Mouse (Mus musculus): Measurements from ENCODE around the gene Ddx6. TPM values are rescaled to one million over a fixed set of nuclear protein-coding genes. Genes with fewer than 3 reads are reported as not detected.
"Not testable (repeated sequence)": the region's sequence is repeated elsewhere in the genome, so short reads cannot be mapped to it uniquely, and the experiment has no call there.

Ddx6 gene
- polyA plus RNA-seq, 1 experiment from 2014 or later, result 32.7 TPM

DNA sequence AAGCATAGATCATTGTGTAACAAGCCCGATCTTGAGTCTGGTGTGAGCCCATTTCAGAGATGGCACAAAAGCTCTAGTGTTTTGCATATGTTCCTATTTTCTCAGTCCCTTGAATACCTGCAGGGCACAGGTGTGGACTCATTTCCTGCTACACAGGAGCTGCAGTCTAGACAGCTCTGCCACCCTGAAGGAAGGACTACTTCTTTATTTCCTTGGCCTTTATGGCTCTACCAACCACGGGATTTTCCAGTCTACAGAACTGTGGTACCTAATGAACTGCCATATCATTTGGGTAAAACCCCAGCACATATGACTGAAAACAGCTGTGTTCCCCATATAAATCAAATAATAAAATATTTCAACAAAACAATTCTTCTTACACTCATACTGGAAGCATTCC, 29.6 kb upstream of the Ddx6 start:
- ATAC-seq (ENCODE audit: low FRiP score) (no peak), DNase-seq (ENCODE audit: low spot score) (no peak)
- WGBS, result 94% methylated on average over 2 of the region's 2 CpGs
- Histone ChIP-seq H3K4me1 (replicated peaks; ENCODE audit: control insufficient read depth, insufficient read depth, low read length) (no peaks in the 10 kb centered on the region), H3K4me3 (ENCODE audit: low read depth, low read length) (no peak overlapping the region), H3K4me2 (replicated peaks; ENCODE audit: low read depth, low read length) (no peak overlapping the region), H3K27me3 (ENCODE audit: control insufficient read depth, insufficient read depth, low read length) (no peaks in the 10 kb centered on the region), H3K36me3 (ENCODE audit: control insufficient read depth, insufficient read depth, low read length) (no peaks in the 10 kb centered on the region), H3K27ac (ENCODE audit: low read depth, low read length) (no peak overlapping the region), H3K9me3 (ENCODE audit: control insufficient read depth, low read length) (no peaks in the 10 kb centered on the region), H3K9ac (ENCODE audit: low read depth, low read length) (no peak overlapping the region)

GRCm38 (mm10) chr9:44576046-44576445, 28.6 kb upstream of the Ddx6 start:
- not testable (repeated sequence) for H3K4me3 ChIP-seq (ENCODE audit: low read depth, low read length); H3K9me3 ChIP-seq (ENCODE audit: control insufficient read depth, low read length); H3K4me1 ChIP-seq (replicated peaks; ENCODE audit: control insufficient read depth, insufficient read depth, low read length); H3K36me3 ChIP-seq (ENCODE audit: control insufficient read depth, insufficient read depth, low read length); H3K27me3 ChIP-seq (ENCODE audit: control insufficient read depth, insufficient read depth, low read length); ATAC-seq (ENCODE audit: low FRiP score); H3K27ac ChIP-seq (ENCODE audit: low read depth, low read length); H3K4me2 ChIP-seq (replicated peaks; ENCODE audit: low read depth, low read length); H3K9ac ChIP-seq (ENCODE audit: low read depth, low read length); DNase-seq (ENCODE audit: low spot score)
- WGBS, result 92% methylated on average over 7 of the region's 7 CpGs

DNA sequence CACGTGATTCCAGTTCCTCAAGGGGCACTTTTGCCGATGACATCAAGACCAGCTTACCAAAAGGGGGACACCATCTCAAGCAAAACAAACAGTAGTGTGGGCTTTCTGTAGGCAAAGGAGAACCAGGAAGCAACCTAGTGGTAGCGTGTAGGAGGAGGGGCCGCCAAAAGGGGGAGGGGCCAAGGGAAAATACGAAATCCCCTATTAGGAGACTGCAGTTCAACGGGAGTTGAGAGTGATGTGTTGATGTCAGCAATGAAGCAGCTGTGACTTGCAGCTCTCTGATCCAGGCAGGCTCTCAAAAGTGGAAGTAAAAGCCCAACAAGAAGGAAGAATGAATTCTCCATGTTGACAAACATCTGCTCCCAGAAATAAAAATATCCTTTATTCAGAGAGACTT, 25.3 kb upstream of the Ddx6 start:
- Histone ChIP-seq H3K27me3 (ENCODE audit: control insufficient read depth, insufficient read depth, low read length) (no peaks in the 10 kb centered on the region), H3K9ac (ENCODE audit: low read depth, low read length) (no peak overlapping the region), H3K4me3 (ENCODE audit: low read depth, low read length) (no peak overlapping the region), H3K36me3 (ENCODE audit: control insufficient read depth, insufficient read depth, low read length) (no peaks in the 10 kb centered on the region), H3K27ac (ENCODE audit: low read depth, low read length) (no peak overlapping the region), H3K4me2 (replicated peaks; ENCODE audit: low read depth, low read length) (no peak overlapping the region), H3K9me3 (ENCODE audit: control insufficient read depth, low read length) (no peaks in the 10 kb centered on the region; the same call in 1 of the 2 replicates), H3K4me1 (replicated peaks; ENCODE audit: control insufficient read depth, insufficient read depth, low read length) (no peaks in the 10 kb centered on the region)
- 47% methylated on average over 6 of the region's 6 CpGs for WGBS
- no peak for ATAC-seq (ENCODE audit: low FRiP score)
- DNase-seq (ENCODE audit: low spot score), result no peak

DNA sequence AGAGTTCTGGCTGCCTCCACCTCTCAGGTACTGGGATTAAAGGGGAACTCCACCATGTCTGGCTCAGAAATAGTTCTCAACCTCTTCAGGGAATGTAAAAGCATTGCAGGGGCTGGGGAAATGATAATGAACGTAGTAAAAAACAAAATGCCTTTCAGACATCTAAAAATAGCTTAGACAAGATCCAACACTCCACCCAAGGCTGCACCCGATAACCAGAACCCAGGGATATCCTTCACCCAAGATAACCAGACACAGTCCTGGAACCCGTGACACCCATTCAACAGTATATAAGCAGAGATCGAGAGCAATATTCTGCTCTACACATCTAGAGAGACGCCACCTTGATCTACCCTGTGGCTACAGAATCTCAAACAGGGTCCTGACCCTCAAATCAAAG, 24.6 kb upstream of the Ddx6 start:
- H3K9ac ChIP-seq (ENCODE audit: low read depth, low read length), result no peak overlapping the region
- no peak overlapping the region for H3K4me2 ChIP-seq (replicated peaks; ENCODE audit: low read depth, low read length)
- no peaks in the 10 kb centered on the region; the same call in 1 of the 2 replicates for H3K9me3 ChIP-seq (ENCODE audit: control insufficient read depth, low read length)
- no peaks in the 10 kb centered on the region for H3K27me3 ChIP-seq (ENCODE audit: control insufficient read depth, insufficient read depth, low read length)
- ATAC-seq (ENCODE audit: low FRiP score) (no peak), DNase-seq (ENCODE audit: low spot score) (no peak)
- no peaks in the 10 kb centered on the region for H3K4me1 ChIP-seq (replicated peaks; ENCODE audit: control insufficient read depth, insufficient read depth, low read length)
- 87% methylated on average over 5 of the region's 5 CpGs for WGBS
- no peaks in the 10 kb centered on the region for H3K36me3 ChIP-seq (ENCODE audit: control insufficient read depth, insufficient read depth, low read length)
- H3K4me3 ChIP-seq (ENCODE audit: low read depth, low read length), result no peak overlapping the region
- H3K27ac ChIP-seq (ENCODE audit: low read depth, low read length), result no peak overlapping the region

GRCm38 (mm10) chr9:44581423-44581822, 23.3 kb upstream of the Ddx6 start:
- Histone ChIP-seq H3K36me3 (ENCODE audit: control insufficient read depth, insufficient read depth, low read length) (no peaks in the 10 kb centered on the region), H3K4me3 (ENCODE audit: low read depth, low read length) (no peak overlapping the region), H3K9me3 (ENCODE audit: control insufficient read depth, low read length) (no peaks in the 10 kb centered on the region; the same call in 1 of the 2 replicates), H3K27me3 (ENCODE audit: control insufficient read depth, insufficient read depth, low read length) (no peaks in the 10 kb centered on the region), H3K4me1 (replicated peaks; ENCODE audit: control insufficient read depth, insufficient read depth, low read length) (no peaks in the 10 kb centered on the region), H3K9ac (ENCODE audit: low read depth, low read length) (no peak overlapping the region), H3K4me2 (replicated peaks; ENCODE audit: low read depth, low read length) (no peak overlapping the region), H3K27ac (ENCODE audit: low read depth, low read length) (no peak overlapping the region)
- 64% methylated on average over 3 of the region's 3 CpGs for WGBS
- DNase-seq (ENCODE audit: low spot score), result no peak
- ATAC-seq (ENCODE audit: low FRiP score), result no peak

GRCm38 (mm10) chr9:44582390-44582789, 22.3 kb upstream of the Ddx6 start:
- DNase-seq (ENCODE audit: low spot score) (no peak), ATAC-seq (ENCODE audit: low FRiP score) (no peak)
- H3K9me3 ChIP-seq (ENCODE audit: control insufficient read depth, low read length), result no peaks in the 10 kb centered on the region; the same call in 1 of the 2 replicates
- no peaks in the 10 kb centered on the region for H3K36me3 ChIP-seq (ENCODE audit: control insufficient read depth, insufficient read depth, low read length)
- H3K4me2 ChIP-seq (replicated peaks; ENCODE audit: low read depth, low read length), result no peak overlapping the region
- no peak overlapping the region for H3K4me3 ChIP-seq (ENCODE audit: low read depth, low read length)
- 86% methylated on average over 16 of the region's 16 CpGs for WGBS
- no peaks in the 10 kb centered on the region for H3K4me1 ChIP-seq (replicated peaks; ENCODE audit: control insufficient read depth, insufficient read depth, low read length)
- no peak overlapping the region for H3K27ac ChIP-seq (ENCODE audit: low read depth, low read length)
- H3K27me3 ChIP-seq (ENCODE audit: control insufficient read depth, insufficient read depth, low read length), result no peaks in the 10 kb centered on the region
- H3K9ac ChIP-seq (ENCODE audit: low read depth, low read length), result no peak overlapping the region

GRCm38 (mm10) chr9:44586640-44587261, 17.9 kb upstream of the Ddx6 start:
- Histone ChIP-seq H3K27me3 (ENCODE audit: control insufficient read depth, insufficient read depth, low read length) (no peaks in the 10 kb centered on the region), H3K27ac (ENCODE audit: low read depth, low read length) (no peak overlapping the region), H3K4me1 (replicated peaks; ENCODE audit: control insufficient read depth, insufficient read depth, low read length) (no peaks in the 10 kb centered on the region), H3K4me3 (ENCODE audit: low read depth, low read length) (no peak overlapping the region), H3K36me3 (ENCODE audit: control insufficient read depth, insufficient read depth, low read length) (no peaks in the 10 kb centered on the region), H3K9ac (ENCODE audit: low read depth, low read length) (no peak overlapping the region), H3K4me2 (replicated peaks; ENCODE audit: low read depth, low read length) (no peak overlapping the region), H3K9me3 (ENCODE audit: control insufficient read depth, low read length) (no peaks in the 10 kb centered on the region; the same call in 1 of the 2 replicates)
- ATAC-seq (ENCODE audit: low FRiP score) (no peak), DNase-seq (ENCODE audit: low spot score) (no peak)
- 71% methylated on average over 8 of the region's 8 CpGs for WGBS

- 83% methylated on average over 9 of the region's 9 CpGs for WGBS
Measured at GRCm38 (mm10) chr9:44587262-44588160, 17.2 kb upstream of the Ddx6 start.

More at GRCm38 (mm10) chr9:44587262-44588160, 17.2 kb upstream of the Ddx6 start:
- Histone ChIP-seq H3K9me3 (ENCODE audit: control insufficient read depth, low read length) (no peaks in the 10 kb centered on the region; the same call in 1 of the 2 replicates), H3K27ac (ENCODE audit: low read depth, low read length) (no peak overlapping the region), H3K4me3 (ENCODE audit: low read depth, low read length) (no peak overlapping the region), H3K4me1 (replicated peaks; ENCODE audit: control insufficient read depth, insufficient read depth, low read length) (no peaks in the 10 kb centered on the region), H3K4me2 (replicated peaks; ENCODE audit: low read depth, low read length) (no peak overlapping the region), H3K36me3 (ENCODE audit: control insufficient read depth, insufficient read depth, low read length) (no peaks in the 10 kb centered on the region), H3K27me3 (ENCODE audit: control insufficient read depth, insufficient read depth, low read length) (no peaks in the 10 kb centered on the region), H3K9ac (ENCODE audit: low read depth, low read length) (no peak overlapping the region)
- no peak for DNase-seq (ENCODE audit: low spot score)
- no peak for ATAC-seq (ENCODE audit: low FRiP score)

All from hindbrain, embryonic 11.5 days (tissue).